Mouse (Mus musculus): ENCODE measurements at regions not wholly inside any gene's neighbourhood (a gene's known extent, or its start where the extent isn't known, plus 50 kb on each side); places are given as distances from the start of the nearest gene placed in this dataset.
A peak's percentile ranks its signal among the peaks of the same experiment; 100 is the strongest.

- Histone ChIP-seq H3K27me3 (ENCODE audit: control insufficient read depth, insufficient read depth, low read length) (no peaks in the 10 kb centered on the region), H3K4me1 (ENCODE audit: control insufficient read depth, insufficient read depth, low read length) (peaks cover 26% of the 10 kb centered on the region), H3K9me3 (ENCODE audit: control insufficient read depth, low read length) (no peaks in the 10 kb centered on the region), H3K9ac (ENCODE audit: low read length) (peak overlapping the region; percentile 65), H3K27ac (ENCODE audit: low read depth, low read length) (peak overlapping the region; percentile 86), H3K36me3 (ENCODE audit: control insufficient read depth, insufficient read depth, low read length) (no peaks in the 10 kb centered on the region), H3K4me2 (ENCODE audit: low read depth) (peak overlapping the region; percentile 67), H3K4me3 (ENCODE audit: low read depth, low read length) (no peak overlapping the region)
- peak; percentile 24; the same call in 1 of the 2 replicates for ATAC-seq (ENCODE audit: insufficient read depth, low FRiP score, low TSS enrichment)
- 2% methylated on average over 11 of the region's 11 CpGs for WGBS
- DNase-seq (ENCODE audit: low spot score) = peak; percentile 86
Observed at GRCm38 (mm10) chr6:51168048-51168447, 264.4 kb upstream of the Nfe2l3 start.

GRCm38 (mm10) chr6:51168775-51169695 is 263.4 kb upstream of the Nfe2l3 start:
- peak overlapping the region; percentile 65 for H3K9ac ChIP-seq (ENCODE audit: low read length)
- no peaks in the 10 kb centered on the region for H3K9me3 ChIP-seq (ENCODE audit: control insufficient read depth, low read length)
- H3K4me3 ChIP-seq (ENCODE audit: low read depth, low read length) = peak overlapping the region; percentile 28
- 3% methylated on average over 37 of the region's 38 CpGs for WGBS
- peak; percentile 42; the same call in 1 of the 2 replicates for ATAC-seq (ENCODE audit: insufficient read depth, low FRiP score, low TSS enrichment)
- H3K36me3 ChIP-seq (ENCODE audit: control insufficient read depth, insufficient read depth, low read length) = no peaks in the 10 kb centered on the region
- H3K27me3 ChIP-seq (ENCODE audit: control insufficient read depth, insufficient read depth, low read length) = 0 out of 2 replicates have a peak, but pooled peaks cover 2% of the 10 kb centered on the region
- peaks cover 33% of the 10 kb centered on the region for H3K4me1 ChIP-seq (ENCODE audit: control insufficient read depth, insufficient read depth, low read length)
- DNase-seq (ENCODE audit: low spot score) = peak; percentile 80
- H3K4me2 ChIP-seq (ENCODE audit: low read depth) = peak overlapping the region; percentile 67
- H3K27ac ChIP-seq (ENCODE audit: low read depth, low read length) = peak overlapping the region; percentile 86

GRCm38 (mm10) chr6:51169971-51170411 is 262.5 kb upstream of the Nfe2l3 start:
- DNase-seq (ENCODE audit: low spot score) = peak; percentile 61

GRCm38 (mm10) chr6:51170414-51170813 is 262.1 kb upstream of the Nfe2l3 start:
- H3K27me3 ChIP-seq (ENCODE audit: control insufficient read depth, insufficient read depth, low read length) = peaks cover 13% of the 10 kb centered on the region
- H3K36me3 ChIP-seq (ENCODE audit: control insufficient read depth, insufficient read depth, low read length) = no peaks in the 10 kb centered on the region
- ATAC-seq (ENCODE audit: insufficient read depth, low FRiP score, low TSS enrichment) (0 out of 2 replicates have a peak, but pooled peaks have one; percentile 1), DNase-seq (ENCODE audit: low spot score) (peak; percentile 77)
- H3K9ac ChIP-seq (ENCODE audit: low read length) = no peak overlapping the region; the same call in 1 of the 2 replicates
- peaks cover 44% of the 10 kb centered on the region for H3K4me1 ChIP-seq (ENCODE audit: control insufficient read depth, insufficient read depth, low read length)
- H3K4me2 ChIP-seq (ENCODE audit: low read depth) = peak overlapping the region; percentile 35
- no peak overlapping the region for H3K4me3 ChIP-seq (ENCODE audit: low read depth, low read length)
- peak overlapping the region; percentile 51; the same call in 1 of the 2 replicates for H3K27ac ChIP-seq (ENCODE audit: low read depth, low read length)
- no peaks in the 10 kb centered on the region for H3K9me3 ChIP-seq (ENCODE audit: control insufficient read depth, low read length)
- under 1% methylated on average over 11 of the region's 11 CpGs for WGBS

More at GRCm38 (mm10) chr6:51169971-51170411, 262.5 kb upstream of the Nfe2l3 start:
- Histone ChIP-seq H3K9me3 (ENCODE audit: control insufficient read depth, low read length) (no peaks in the 10 kb centered on the region), H3K4me3 (ENCODE audit: low read depth, low read length) (no peak overlapping the region), H3K36me3 (ENCODE audit: control insufficient read depth, insufficient read depth, low read length) (no peaks in the 10 kb centered on the region), H3K27ac (ENCODE audit: low read depth, low read length) (peak overlapping the region; percentile 51), H3K4me2 (ENCODE audit: low read depth) (peak overlapping the region; percentile 35), H3K27me3 (ENCODE audit: control insufficient read depth, insufficient read depth, low read length) (peaks cover 9% of the 10 kb centered on the region), H3K4me1 (ENCODE audit: control insufficient read depth, insufficient read depth, low read length) (peaks cover 43% of the 10 kb centered on the region), H3K9ac (ENCODE audit: low read length) (peak overlapping the region; percentile 46)
- no peak for ATAC-seq (ENCODE audit: insufficient read depth, low FRiP score, low TSS enrichment)
- under 1% methylated on average over 22 of the region's 22 CpGs for WGBS

DNA sequence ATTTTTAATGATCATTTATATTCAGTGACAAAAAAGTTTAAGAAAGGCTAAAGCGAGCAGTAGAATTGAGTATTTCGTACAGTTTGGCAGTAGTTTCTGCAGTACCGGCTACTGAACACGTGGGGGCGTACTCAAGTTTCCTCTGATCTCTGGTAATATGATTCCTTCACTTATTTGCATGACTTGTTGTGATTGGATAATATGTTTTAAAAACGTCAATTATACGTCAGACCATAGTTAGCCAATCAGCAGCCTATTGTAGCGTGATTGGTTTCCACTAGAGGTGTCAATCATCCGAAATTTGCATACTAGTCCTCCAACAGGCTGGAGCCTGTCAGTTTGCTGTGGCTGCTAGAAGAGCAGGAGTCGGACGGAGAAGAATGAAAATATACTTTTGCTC is 261.6 kb upstream of the Nfe2l3 start:
- no peak overlapping the region for H3K27ac ChIP-seq (ENCODE audit: low read depth, low read length)
- peaks cover 16% of the 10 kb centered on the region for H3K27me3 ChIP-seq (ENCODE audit: control insufficient read depth, insufficient read depth, low read length)
- no peak overlapping the region for H3K9ac ChIP-seq (ENCODE audit: low read length)
- H3K4me3 ChIP-seq (ENCODE audit: low read depth, low read length) = no peak overlapping the region
- peaks cover 44% of the 10 kb centered on the region for H3K4me1 ChIP-seq (ENCODE audit: control insufficient read depth, insufficient read depth, low read length)
- 0% methylated on average over 11 of the region's 11 CpGs for WGBS
- peak; percentile 81 for DNase-seq (ENCODE audit: low spot score)
- H3K36me3 ChIP-seq (ENCODE audit: control insufficient read depth, insufficient read depth, low read length) = no peaks in the 10 kb centered on the region
- ATAC-seq (ENCODE audit: insufficient read depth, low FRiP score, low TSS enrichment) = peak; percentile 70
- no peaks in the 10 kb centered on the region for H3K9me3 ChIP-seq (ENCODE audit: control insufficient read depth, low read length)
- H3K4me2 ChIP-seq (ENCODE audit: low read depth) = no peak overlapping the region; the same call in 1 of the 2 replicates

GRCm38 (mm10) chr6:51171761-51172160 is 260.7 kb upstream of the Nfe2l3 start:
- Histone ChIP-seq H3K4me2 (ENCODE audit: low read depth) (peak overlapping the region; percentile 79), H3K4me3 (ENCODE audit: low read depth, low read length) (peak overlapping the region; percentile 21), H3K27ac (ENCODE audit: low read depth, low read length) (peak overlapping the region; percentile 91), H3K4me1 (ENCODE audit: control insufficient read depth, insufficient read depth, low read length) (peaks cover 44% of the 10 kb centered on the region), H3K9ac (ENCODE audit: low read length) (peak overlapping the region; percentile 69), H3K9me3 (ENCODE audit: control insufficient read depth, low read length) (no peaks in the 10 kb centered on the region), H3K27me3 (ENCODE audit: control insufficient read depth, insufficient read depth, low read length) (peaks cover 25% of the 10 kb centered on the region), H3K36me3 (ENCODE audit: control insufficient read depth, insufficient read depth, low read length) (no peaks in the 10 kb centered on the region)
- DNase-seq (ENCODE audit: low spot score) (peak; percentile 76), ATAC-seq (ENCODE audit: insufficient read depth, low FRiP score, low TSS enrichment) (no peak)
- WGBS = 1% methylated on average over 22 of the region's 22 CpGs

DNA sequence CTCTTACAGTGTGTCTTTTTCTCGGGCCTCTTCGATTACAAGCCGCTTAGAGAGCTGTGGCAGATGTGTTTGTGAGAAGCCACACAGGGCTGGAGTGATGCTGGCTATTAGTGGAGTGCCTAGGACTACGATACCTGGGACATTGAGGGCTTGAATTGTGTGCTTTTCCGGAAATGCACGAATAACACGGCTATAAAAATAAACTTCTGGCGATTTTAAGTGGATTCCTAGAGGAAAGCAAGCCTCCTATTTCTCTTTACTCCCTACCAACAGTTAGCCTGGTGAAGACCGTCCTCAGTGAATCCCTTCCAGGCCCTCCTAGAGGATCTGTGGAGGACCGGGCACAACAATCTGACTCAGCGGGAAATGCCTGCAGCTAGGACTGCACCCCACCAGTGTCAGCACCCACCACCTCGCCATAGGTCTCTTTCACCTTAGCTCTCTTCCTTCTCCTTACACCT is 260.1 kb upstream of the Nfe2l3 start:
- peak; percentile 44 for DNase-seq (ENCODE audit: low spot score)
- peak overlapping the region; percentile 69 for H3K9ac ChIP-seq (ENCODE audit: low read length)
- WGBS = 2% methylated on average over 12 of the region's 12 CpGs
- H3K4me2 ChIP-seq (ENCODE audit: low read depth) = peak overlapping the region; percentile 79
- H3K9me3 ChIP-seq (ENCODE audit: control insufficient read depth, low read length) = no peaks in the 10 kb centered on the region
- no peaks in the 10 kb centered on the region for H3K36me3 ChIP-seq (ENCODE audit: control insufficient read depth, insufficient read depth, low read length)
- peaks cover 31% of the 10 kb centered on the region for H3K27me3 ChIP-seq (ENCODE audit: control insufficient read depth, insufficient read depth, low read length)
- H3K4me1 ChIP-seq (ENCODE audit: control insufficient read depth, insufficient read depth, low read length) = peaks cover 44% of the 10 kb centered on the region
- H3K4me3 ChIP-seq (ENCODE audit: low read depth, low read length) = peak overlapping the region; percentile 34
- ATAC-seq (ENCODE audit: insufficient read depth, low FRiP score, low TSS enrichment) = no peak
- peak overlapping the region; percentile 91 for H3K27ac ChIP-seq (ENCODE audit: low read depth, low read length)

DNA sequence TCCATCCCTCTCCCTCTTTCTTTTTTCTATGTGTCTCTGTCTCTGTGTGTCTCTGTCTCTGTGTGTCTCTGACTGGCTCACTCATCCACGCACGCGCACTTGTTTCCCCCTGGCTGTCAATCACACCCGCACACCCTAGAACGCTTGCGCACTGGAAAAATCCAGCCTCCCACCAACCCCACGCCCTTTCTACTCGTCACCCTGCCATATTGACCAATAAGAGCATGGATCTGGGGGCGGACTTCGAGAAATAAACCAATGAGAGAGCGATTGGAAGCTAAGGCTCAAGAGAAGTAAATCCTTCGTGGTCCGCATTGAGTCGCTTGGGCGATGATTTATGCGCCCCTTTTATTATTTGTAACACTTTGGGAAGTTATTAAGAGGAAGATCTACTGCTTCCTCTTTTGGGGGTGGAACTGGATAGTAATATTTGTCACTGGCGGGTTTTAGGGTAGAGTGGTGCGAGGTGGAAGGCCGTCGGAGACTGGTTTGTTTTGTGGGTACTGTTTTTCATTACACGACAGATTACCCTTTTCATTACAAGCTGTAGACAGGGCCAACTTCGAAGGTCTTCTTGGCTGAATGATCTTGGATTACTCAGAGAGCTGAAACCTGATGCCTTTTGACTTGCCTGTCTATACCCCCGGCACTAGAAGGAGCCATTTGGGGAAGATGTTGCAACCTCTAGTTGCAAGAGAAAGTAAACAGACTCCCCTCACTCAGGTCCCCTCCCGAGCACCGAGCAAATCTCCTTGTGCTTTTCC is 259.4 kb upstream of the Nfe2l3 start:
- peaks cover 32% of the 10 kb centered on the region for H3K27me3 ChIP-seq (ENCODE audit: control insufficient read depth, insufficient read depth, low read length)
- ATAC-seq (ENCODE audit: insufficient read depth, low FRiP score, low TSS enrichment) = peak; percentile 85

More for the DNA sequence above, 259.4 kb upstream of the Nfe2l3 start:
- H3K4me2 ChIP-seq (ENCODE audit: low read depth) = peak overlapping the region; percentile 79
- peak; percentile 92 for DNase-seq (ENCODE audit: low spot score)
- H3K27ac ChIP-seq (ENCODE audit: low read depth, low read length) = peak overlapping the region; percentile 91
- peaks cover 44% of the 10 kb centered on the region for H3K4me1 ChIP-seq (ENCODE audit: control insufficient read depth, insufficient read depth, low read length)
- no peaks in the 10 kb centered on the region for H3K36me3 ChIP-seq (ENCODE audit: control insufficient read depth, insufficient read depth, low read length)
- H3K9me3 ChIP-seq (ENCODE audit: control insufficient read depth, low read length) = no peaks in the 10 kb centered on the region
- peak overlapping the region; percentile 34 for H3K4me3 ChIP-seq (ENCODE audit: low read depth, low read length)
- WGBS = under 1% methylated on average over 25 of the region's 25 CpGs
- H3K9ac ChIP-seq (ENCODE audit: low read length) = peak overlapping the region; percentile 69
